Mouse (Mus musculus): ENCODE data around the gene Abcd1.
A peak's percentile ranks its signal among the peaks of the same experiment; 100 is the strongest.

DNA sequence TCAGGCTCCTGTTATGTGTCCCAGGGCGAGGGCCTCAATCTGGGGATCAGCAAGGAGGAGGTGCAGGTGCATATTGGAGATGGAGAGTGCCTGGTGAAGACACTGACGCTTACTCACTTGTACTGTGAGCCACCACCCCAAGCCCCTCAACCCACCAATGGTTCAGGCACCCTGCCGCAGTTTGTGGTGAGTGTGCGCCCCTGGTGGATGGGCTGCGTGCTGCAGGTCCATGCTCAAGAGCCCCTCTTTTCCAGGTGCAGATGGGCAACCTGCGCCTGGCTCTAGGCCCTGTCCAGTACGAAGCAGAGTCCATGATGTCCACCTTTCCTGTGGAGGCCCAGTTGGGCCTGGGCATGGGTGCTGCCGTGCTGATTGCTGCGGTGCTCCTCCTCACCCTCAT, 50.9 kb downstream of the Abcd1 start:
- TF ChIP-seq CTCF (IDR thresholded peaks at IDR 0.05; ENCODE audit: low read depth) (peak; percentile 66), EP300 (optimal IDR thresholded peaks at IDR 0.05) (no peak)

Measured in stomach, postnatal 0 days (tissue).